Mouse (Mus musculus) limb, embryonic 15.5 days (tissue): ENCODE data around the gene Hnf4a. TPM values are rescaled to one million over a fixed set of nuclear protein-coding genes. Genes with fewer than 3 reads are reported as not detected.
A peak's percentile ranks its signal among the peaks of the same experiment; 100 is the strongest.

ENCODE experiments used
- ATAC-seq: fragments of 200-750 bp; cut with Nextera tagmentation; 2 replicates; pipeline ENCODE4 v1.8.0; 2017; ENCODE audit warnings: low read depth, moderate TSS enrichment; ENCODE audit not compliant: insufficient number of reproducible peaks, low FRiP score, low TSS enrichment
- H3K27ac ChIP-seq: fragments of 300-500 bp; sonication (generic); 2 replicates; pipeline ENCODE4 v1.5.1; 2015; ENCODE audit warnings: moderate library complexity, mild to moderate bottlenecking, inconsistent platforms
- H3K27me3 ChIP-seq: fragments of 300-500 bp; sonication (generic); 2 replicates; pipeline ENCODE4 v1.6.1; 2015; ENCODE audit warnings: inconsistent platforms
- H3K36me3 ChIP-seq: fragments of 300-500 bp; sonication (generic); 2 replicates; pipeline ENCODE4 v1.6.1; 2015; ENCODE audit warnings: inconsistent platforms
- H3K4me1 ChIP-seq: fragments of 300-500 bp; sonication (generic); 2 replicates; pipeline ENCODE4 v1.6.1; 2015; ENCODE audit warnings: inconsistent platforms
- H3K4me2 ChIP-seq: fragments of 300-500 bp; sonication (generic); 2 replicates; pipeline ENCODE4 v1.6.1; 2015; ENCODE audit warnings: mild to moderate bottlenecking, inconsistent platforms
- H3K4me3 ChIP-seq: fragments of 300-500 bp; sonication (generic); 2 replicates; pipeline ENCODE4 v1.5.1; 2015; ENCODE audit warnings: mild to moderate bottlenecking, inconsistent platforms
- H3K9ac ChIP-seq: fragments of 300-500 bp; sonication (generic); 2 replicates; pipeline ENCODE4 v1.6.1; 2015; ENCODE audit warnings: inconsistent platforms
- H3K9me3 ChIP-seq: fragments of 300-500 bp; sonication (generic); 2 replicates; pipeline ENCODE4 v1.6.1; 2016; ENCODE audit warnings: inconsistent platforms
- WGBS: fragments of 180-500 bp; shearing (Covaris S2); methylation state at CpG from one replicate; pipeline ENCODE4 v1.1.7; 2015; 5-methylcytosine and 5-hydroxymethylcytosine counted together
- polyA plus RNA-seq: library from polyadenylated mRNA; unstranded; fragments of >200 nt; fragmentation: Nextera tagmentation; extraction: Ambion mirVana; gene quantifications from 2 replicates; pipeline ENCODE4 v1.2.1, GENCODE M21; 2015

Gene Hnf4a
- polyA plus RNA-seq, 1 experiment from 2014 or later = 0.04 TPM

DNA sequence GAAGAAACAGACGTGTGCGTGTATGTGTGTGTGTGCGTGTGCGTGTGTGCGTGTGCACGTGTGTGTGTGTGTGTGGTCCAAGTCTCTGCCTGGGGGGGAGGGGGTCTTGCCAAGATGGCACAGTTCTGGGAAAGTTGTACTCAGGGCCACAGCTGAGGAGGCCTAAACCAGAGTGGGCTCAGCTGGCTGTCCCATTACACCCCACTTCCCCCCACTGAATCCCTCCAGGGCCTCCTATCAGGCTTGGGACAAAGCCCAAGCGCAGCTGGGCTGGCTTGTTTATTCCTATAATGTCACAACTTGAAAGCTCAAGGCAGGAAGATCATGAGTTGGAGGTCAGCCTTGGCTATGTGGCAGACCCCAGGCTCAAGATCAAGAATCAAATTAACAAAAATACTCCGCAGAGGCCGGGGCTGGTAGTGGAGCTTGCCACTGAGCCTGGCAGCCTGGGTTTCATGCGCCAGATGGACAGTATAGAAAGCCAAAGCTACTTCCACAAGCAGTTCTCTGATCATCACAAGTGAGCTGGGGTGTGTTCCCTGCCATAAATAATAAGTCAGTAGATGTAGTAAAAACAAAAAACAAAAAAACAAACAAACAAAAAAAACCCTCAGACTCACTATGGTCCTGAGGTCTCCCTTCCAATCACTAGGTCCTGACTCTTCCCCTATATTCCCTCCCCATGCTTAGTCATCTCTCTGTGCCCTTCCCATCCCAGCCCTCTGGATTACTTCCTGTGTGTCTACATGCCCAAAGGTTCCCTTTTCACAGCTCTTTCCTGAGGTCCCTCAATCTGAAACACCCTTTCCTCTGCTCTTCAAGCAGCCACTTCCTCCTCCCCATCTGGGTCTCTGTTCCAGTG is 76.8 kb downstream of the Hnf4a start:
- Histone ChIP-seq H3K27ac (no peak overlapping the region), H3K27me3 (no peaks in the 10 kb centered on the region), H3K9me3 (no peaks in the 10 kb centered on the region), H3K4me3 (no peak overlapping the region), H3K4me2 (no peak overlapping the region), H3K36me3 (no peaks in the 10 kb centered on the region), H3K4me1 (no peaks in the 10 kb centered on the region; the same call in 1 of the 2 replicates), H3K9ac (no peak overlapping the region)
- 88% methylated on average over 10 of the region's 10 CpGs for WGBS
- no peak for ATAC-seq

- Histone ChIP-seq H3K27me3 (no peaks in the 10 kb centered on the region), H3K9ac (no peak overlapping the region), H3K27ac (no peak overlapping the region), H3K4me1 (no peaks in the 10 kb centered on the region; the same call in 1 of the 2 replicates), H3K4me2 (no peak overlapping the region), H3K36me3 (no peaks in the 10 kb centered on the region), H3K9me3 (no peaks in the 10 kb centered on the region), H3K4me3 (no peak overlapping the region)
- 82% methylated on average over 10 of the region's 10 CpGs for WGBS
- no peak for ATAC-seq
Observed at GRCm38 (mm10) chr2:163584088-163584426, 77.4 kb downstream of the Hnf4a start.

DNA sequence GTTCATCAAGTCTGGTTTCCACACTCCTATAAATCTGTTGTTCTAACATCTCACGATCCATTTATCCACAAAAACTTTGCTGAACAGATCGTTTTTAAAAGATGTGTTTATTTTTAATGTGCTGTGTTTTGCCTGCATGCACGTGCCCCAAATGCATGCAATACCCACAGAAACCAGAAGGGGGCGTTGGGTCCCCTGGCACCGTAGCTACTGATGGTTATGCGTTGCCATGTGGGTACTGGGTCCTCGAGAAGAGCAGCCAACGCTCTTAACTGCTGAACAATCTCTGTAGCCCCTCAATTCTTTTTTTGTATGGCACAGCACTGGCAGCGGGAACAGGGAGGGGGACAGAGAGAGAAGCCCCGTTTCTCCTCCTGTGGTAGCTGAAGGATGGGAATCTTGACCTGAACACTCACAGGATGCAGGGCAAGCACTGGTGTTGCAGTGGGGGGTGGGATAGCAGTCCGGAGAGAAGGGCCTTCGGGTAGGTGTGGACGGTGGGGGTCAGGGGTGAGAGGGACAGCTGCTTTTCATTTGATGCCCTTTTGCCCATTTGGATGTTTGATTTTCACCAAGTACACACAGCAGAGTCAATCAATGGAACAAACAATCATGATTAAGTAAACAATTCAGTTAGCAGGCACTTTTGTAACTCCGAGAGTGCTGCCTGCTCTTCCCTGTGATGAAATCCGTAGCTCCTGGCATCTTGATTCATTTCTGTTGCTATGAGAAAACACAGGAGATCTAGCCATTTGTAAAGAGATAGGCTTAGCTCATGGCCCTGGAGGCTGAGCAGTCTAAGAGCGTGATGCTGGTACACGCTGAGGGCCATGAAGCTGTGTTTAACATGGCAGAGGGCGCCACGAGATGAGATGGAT is 80.0 kb downstream of the Hnf4a start:
- 42% methylated on average over 19 of the region's 19 CpGs for WGBS
- ATAC-seq = no peak
- H3K27me3 ChIP-seq = no peaks in the 10 kb centered on the region

DNA sequence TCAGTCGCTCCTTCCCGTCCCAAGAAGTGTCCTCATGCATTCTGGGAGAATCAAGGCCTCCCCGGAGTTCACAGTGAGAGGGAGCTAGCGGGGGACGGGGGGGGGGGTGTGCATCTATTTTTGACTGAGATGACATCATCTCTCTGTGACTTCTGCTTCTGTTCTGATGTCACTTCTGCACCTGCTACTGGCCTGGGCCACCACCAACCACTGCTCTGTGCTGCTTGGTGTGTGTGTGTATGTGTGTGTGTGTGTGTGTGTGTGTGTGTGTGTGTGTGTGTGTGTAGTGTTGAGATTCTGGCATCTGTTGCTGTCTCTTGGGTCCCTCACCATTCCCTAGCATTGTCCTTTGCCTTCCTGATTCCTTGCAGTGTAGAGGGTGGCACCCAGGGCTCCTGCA is 80.9 kb downstream of the Hnf4a start:
- Histone ChIP-seq H3K9ac (no peak overlapping the region), H3K27me3 (no peaks in the 10 kb centered on the region)
- 77% methylated on average over 5 of the region's 5 CpGs for WGBS

More for the DNA sequence above, 80.0 kb downstream of the Hnf4a start:
- Histone ChIP-seq H3K9ac (no peak overlapping the region), H3K4me1 (peaks cover 7% of the 10 kb centered on the region), H3K4me3 (no peak overlapping the region), H3K36me3 (no peaks in the 10 kb centered on the region), H3K27ac (no peak overlapping the region), H3K4me2 (no peak overlapping the region), H3K9me3 (no peaks in the 10 kb centered on the region)

DNA sequence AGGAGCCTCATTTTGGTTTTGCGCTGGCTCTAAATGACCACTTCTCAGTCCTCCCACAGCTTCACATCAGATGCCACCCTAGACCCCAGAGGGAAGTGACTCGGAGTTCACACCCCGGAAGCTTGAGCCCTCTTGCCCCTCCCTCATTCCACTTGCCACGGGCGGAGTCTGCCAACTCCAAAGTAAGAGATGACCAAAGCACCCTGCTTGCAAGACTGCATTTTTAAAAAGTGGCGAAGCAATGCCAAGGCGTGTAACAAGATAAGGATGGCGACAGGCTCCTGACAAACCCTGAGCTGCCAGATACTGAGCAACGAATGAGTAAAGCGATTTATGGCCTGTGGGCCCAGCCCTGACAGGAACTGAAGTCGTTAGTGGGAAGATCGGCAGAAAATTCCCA is 83.6 kb downstream of the Hnf4a start:
- Histone ChIP-seq H3K4me1 (peaks cover 7% of the 10 kb centered on the region), H3K9me3 (no peaks in the 10 kb centered on the region), H3K36me3 (no peaks in the 10 kb centered on the region), H3K9ac (no peak overlapping the region), H3K27ac (no peak overlapping the region), H3K4me2 (no peak overlapping the region), H3K4me3 (no peak overlapping the region), H3K27me3 (no peaks in the 10 kb centered on the region)
- no peak for ATAC-seq
- WGBS = 49% methylated on average over 12 of the region's 12 CpGs

More for the DNA sequence above, 80.9 kb downstream of the Hnf4a start:
- H3K36me3 ChIP-seq = no peaks in the 10 kb centered on the region
- no peak overlapping the region for H3K27ac ChIP-seq
- no peaks in the 10 kb centered on the region for H3K9me3 ChIP-seq
- H3K4me1 ChIP-seq = peaks cover 7% of the 10 kb centered on the region
- no peak overlapping the region for H3K4me2 ChIP-seq
- ATAC-seq = no peak
- H3K4me3 ChIP-seq = no peak overlapping the region

DNA sequence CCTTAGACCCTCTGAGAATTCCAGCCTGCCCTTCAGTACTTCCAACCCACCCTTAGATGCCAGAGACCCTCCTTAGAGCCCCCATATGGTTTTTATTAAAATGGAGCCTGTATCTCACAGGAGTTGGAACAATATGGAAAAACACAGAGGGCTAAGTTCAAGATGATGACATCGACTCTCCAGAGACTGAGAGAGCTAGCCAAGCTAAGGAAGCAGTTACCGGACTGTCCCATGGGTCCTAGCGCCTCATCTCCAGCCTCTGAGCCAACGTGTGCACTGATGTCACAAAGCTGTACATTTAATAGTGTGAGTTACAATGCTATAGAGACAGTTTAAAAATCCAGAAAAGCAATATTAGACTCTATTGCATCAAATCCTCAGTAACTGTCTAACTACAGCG is 84.4 kb downstream of the Hnf4a start:
- H3K9ac ChIP-seq = no peak overlapping the region
- H3K4me1 ChIP-seq = peaks cover 7% of the 10 kb centered on the region
- no peak overlapping the region for H3K27ac ChIP-seq
- H3K4me3 ChIP-seq = no peak overlapping the region
- no peak for ATAC-seq
- H3K4me2 ChIP-seq = no peak overlapping the region
- no peaks in the 10 kb centered on the region for H3K9me3 ChIP-seq
- no peaks in the 10 kb centered on the region for H3K36me3 ChIP-seq
- WGBS = 59% methylated on average over 5 of the region's 5 CpGs
- no peaks in the 10 kb centered on the region for H3K27me3 ChIP-seq

GRCm38 (mm10) chr2:163592084-163592483 is 85.5 kb downstream of the Hnf4a start:
- H3K9me3 ChIP-seq = no peaks in the 10 kb centered on the region
- H3K36me3 ChIP-seq = no peaks in the 10 kb centered on the region
- H3K27me3 ChIP-seq = no peaks in the 10 kb centered on the region
- peaks cover 7% of the 10 kb centered on the region for H3K4me1 ChIP-seq
- no peak overlapping the region for H3K4me3 ChIP-seq
- ATAC-seq = no peak
- no peak overlapping the region for H3K9ac ChIP-seq
- no peak overlapping the region for H3K27ac ChIP-seq
- 83% methylated on average over 1 of the region's 1 CpGs for WGBS
- H3K4me2 ChIP-seq = no peak overlapping the region

GRCm38 (mm10) chr2:163593636-163594282 is 87.2 kb downstream of the Hnf4a start:
- H3K27me3 ChIP-seq = no peaks in the 10 kb centered on the region
- no peaks in the 10 kb centered on the region for H3K9me3 ChIP-seq
- ATAC-seq = no peak
- peaks cover 7% of the 10 kb centered on the region for H3K4me1 ChIP-seq
- H3K36me3 ChIP-seq = no peaks in the 10 kb centered on the region
- no peak overlapping the region for H3K4me3 ChIP-seq
- no peak overlapping the region for H3K4me2 ChIP-seq
- H3K9ac ChIP-seq = no peak overlapping the region
- no peak overlapping the region for H3K27ac ChIP-seq
- WGBS = 83% methylated on average over 10 of the region's 10 CpGs

DNA sequence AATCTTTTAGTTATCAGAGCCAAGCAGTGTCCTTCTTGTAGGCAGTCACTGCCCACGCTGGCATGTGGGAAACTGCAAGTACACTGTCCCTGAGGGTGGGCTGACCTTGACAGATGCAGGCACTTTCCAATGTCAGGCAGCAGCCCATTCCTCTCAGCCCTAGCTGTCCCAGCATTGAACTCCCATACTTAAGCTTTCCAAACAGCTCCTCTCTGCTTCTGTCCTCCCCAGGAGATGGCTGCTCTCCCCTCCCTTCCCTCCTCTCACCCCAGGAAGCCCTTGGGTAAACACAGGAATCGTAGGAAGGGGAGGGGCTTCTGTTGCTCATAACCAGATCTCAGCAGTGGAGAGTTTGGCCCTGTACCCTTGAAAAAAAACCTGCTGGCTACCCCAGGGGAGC is 88.5 kb downstream of the Hnf4a start:
- Histone ChIP-seq H3K9me3 (no peaks in the 10 kb centered on the region), H3K36me3 (no peaks in the 10 kb centered on the region), H3K27me3 (no peaks in the 10 kb centered on the region), H3K4me2 (no peak overlapping the region), H3K9ac (no peak overlapping the region), H3K4me1 (peaks cover 6% of the 10 kb centered on the region), H3K4me3 (no peak overlapping the region), H3K27ac (no peak overlapping the region)
- WGBS = 33% methylated on average over 2 of the region's 2 CpGs
- ATAC-seq = no peak

DNA sequence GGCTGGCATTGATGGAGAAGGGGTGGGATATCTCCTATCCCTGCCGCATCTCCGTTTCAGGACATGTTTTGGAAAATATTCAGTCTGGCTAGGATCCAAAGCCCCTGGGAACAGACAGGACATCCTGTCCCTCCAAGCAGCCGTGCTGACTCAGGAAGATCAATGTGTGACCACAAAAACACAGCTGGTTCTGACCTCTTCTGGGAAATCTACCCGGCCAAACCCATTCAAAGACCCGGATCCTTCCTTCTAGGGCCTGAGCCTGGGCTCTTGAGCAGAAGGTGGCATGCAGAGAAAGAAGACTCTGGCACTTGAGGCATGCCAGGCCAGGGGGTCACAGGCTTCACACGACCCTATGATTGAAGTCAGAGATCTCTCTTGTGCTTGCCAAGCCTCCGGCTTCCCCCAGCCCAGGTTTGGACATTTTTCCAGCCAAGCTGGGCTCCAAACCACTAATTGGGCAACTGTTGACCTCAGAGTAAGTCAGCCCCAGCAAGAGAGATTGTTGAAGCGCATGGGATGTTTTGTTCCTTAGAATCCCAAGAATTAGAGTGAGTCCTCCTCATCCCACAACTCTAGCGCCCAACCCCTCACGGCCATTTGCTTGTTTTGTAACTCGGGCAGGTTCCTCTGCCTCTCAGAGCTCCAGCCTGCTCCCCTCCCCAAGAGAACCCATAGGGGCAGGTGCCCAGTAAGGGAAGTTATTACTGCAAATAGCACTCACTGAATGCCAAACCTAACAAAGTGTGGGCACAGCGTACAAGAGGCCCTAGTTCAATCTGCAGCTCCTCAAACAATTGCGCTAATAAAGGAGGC is 89.7 kb downstream of the Hnf4a start:
- Histone ChIP-seq H3K4me3 (no peak overlapping the region), H3K4me1 (no peaks in the 10 kb centered on the region), H3K27ac (peak overlapping the region; percentile 57; the same call in 1 of the 2 replicates), H3K4me2 (no peak overlapping the region), H3K9me3 (no peaks in the 10 kb centered on the region), H3K9ac (no peak overlapping the region), H3K36me3 (no peaks in the 10 kb centered on the region), H3K27me3 (no peaks in the 10 kb centered on the region)
- 71% methylated on average over 13 of the region's 13 CpGs for WGBS
- ATAC-seq = no peak

GRCm38 (mm10) chr2:163596873-163597155 is 90.2 kb downstream of the Hnf4a start:
- H3K36me3 ChIP-seq = no peaks in the 10 kb centered on the region
- H3K9me3 ChIP-seq = no peaks in the 10 kb centered on the region
- H3K4me2 ChIP-seq = no peak overlapping the region
- H3K27me3 ChIP-seq = no peaks in the 10 kb centered on the region
- no peak overlapping the region for H3K4me3 ChIP-seq
- H3K27ac ChIP-seq = no peak overlapping the region
- ATAC-seq = no peak
- 69% methylated on average over 3 of the region's 3 CpGs for WGBS
- no peak overlapping the region for H3K9ac ChIP-seq
- H3K4me1 ChIP-seq = peaks cover 3% of the 10 kb centered on the region; the same call in 1 of the 2 replicates
